Mouse (Mus musculus): ENCODE results near the gene Il27ra.
"Not testable (repeated sequence)": the region's sequence is repeated elsewhere in the genome, so short reads cannot be mapped to it uniquely, and the experiment has no call there.

Gene Il27ra

DNA sequence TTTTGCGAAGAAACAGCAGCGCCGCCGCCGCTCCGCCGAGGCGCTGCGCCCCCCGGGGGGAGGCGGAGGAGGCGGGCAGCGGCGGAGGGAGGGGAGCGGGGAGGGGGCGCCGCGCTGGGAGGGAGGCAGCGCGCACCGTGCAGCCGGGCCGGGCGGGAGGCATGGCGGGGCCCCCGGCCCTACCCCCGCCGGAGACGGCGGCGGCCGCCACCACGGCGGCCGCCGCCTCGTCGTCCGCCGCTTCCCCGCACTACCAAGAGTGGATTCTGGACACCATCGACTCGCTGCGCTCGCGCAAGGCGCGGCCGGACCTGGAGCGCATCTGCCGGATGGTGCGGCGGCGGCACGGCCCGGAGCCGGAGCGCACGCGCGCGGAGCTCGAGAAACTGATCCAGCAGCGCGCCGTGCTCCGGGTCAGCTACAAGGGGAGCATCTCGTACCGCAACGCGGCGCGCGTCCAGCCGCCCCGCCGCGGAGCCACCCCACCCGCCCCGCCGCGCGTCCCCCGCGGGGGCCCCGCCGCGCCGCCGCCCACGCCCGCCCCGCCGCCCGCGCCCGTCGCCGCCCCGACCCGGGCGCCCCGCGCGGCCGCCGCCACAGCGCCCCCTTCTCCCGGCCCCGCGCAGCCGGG is 44.8 kb downstream of the Il27ra start, which contains the start of gene Samd1:
TSS of gene Samd1 (plus strand) at position 162 of the 631 bp plus-strand sequence.
- DNase-seq (ENCODE audit: low spot score in 2 of 2) = peak in 1 of 2 experiments; percentile 65

DNA sequence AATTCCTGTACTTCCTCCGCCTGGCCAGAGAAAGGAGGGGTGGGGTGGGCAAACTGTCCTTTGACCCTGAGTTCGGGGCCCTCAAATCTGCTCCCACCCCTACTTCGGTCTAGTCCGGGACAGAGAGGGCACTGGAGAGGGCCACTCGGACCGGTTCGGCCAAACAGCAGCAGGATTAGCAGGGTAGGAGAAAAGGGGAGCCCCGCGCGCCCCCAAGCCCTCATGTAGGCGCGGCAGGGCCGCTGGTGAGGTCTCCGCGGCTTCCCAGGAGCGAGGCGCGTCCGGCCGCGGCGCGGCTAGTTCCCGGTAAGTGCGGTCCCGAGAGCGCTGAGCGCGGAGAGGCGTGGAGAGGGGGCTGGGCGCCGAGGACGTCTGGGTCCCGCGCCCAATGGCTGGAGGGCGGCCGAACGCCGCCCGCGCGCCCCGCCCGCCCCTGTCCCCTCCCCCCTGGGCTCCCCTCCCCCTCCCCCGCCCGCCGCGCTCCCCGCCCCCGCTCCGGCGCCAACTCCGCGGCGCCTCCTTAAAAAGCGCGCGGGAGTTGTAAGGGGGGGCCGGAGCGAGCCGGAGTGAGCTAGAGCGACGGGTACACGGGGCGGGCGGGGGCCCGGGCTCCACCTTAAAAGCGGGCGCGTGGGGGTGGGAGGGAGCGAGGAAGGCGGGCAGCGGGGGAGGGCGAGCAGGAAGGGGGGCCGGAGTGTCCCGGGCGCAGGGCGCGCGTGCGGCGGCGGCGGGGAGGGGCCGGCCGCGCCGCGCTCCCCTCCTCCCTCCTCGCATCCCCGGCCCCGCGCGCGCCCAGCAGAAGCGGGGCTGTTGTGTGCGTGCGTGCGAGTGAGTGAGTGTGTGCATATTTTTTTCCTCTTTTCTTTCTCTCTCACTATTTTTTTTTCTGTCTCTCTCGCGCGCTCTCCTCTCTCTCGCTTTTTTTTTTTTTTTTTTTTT is 45.6 kb downstream of the Il27ra start:
- DNase-seq (ENCODE audit: low spot score in 2 of 2) = peak; percentile 71 to 80

DNA sequence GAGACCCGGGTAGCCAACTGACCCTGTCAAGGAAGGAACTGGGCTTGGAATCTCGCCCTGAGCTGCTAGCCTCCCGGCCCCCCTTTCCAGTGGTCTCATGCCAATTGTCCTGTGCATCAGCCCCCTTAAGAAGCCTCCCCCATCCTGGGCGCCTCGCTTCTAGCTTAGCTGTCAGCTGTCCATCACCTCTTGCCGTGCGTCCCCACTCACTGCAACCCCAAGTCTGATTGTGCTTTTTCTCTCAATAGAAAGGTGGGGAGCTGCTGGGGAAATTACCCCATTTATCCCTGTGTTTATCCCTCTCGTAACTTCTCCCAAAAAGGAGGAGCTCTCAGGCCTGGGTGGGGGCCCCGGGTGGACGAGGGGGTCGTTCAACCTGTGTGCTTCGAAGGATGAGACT is 46.4 kb downstream of the Il27ra start:
- no peak for DNase-seq (ENCODE audit: low spot score in 2 of 2)

DNA sequence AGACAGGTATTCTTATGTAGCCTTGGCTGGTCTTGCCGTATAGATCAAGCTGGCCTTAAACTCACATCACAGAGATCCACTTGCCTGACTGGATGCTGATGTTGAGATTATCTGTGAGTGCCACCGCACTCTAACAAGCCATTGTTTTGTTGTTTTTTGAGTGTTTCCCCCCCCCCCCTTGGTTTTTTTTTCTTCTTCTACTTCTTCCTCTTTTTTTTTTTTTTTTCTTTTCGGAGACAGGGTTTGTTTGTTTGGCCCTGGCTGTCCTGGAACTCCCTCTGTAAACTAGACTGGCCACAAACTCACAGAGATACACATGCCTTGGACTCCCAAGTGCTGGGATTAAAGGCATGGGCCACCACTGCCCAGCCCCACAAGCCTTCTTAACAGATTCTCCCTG is 48.4 kb downstream of the Il27ra start:
- no peak for DNase-seq (ENCODE audit: low spot score in 2 of 2)

DNA sequence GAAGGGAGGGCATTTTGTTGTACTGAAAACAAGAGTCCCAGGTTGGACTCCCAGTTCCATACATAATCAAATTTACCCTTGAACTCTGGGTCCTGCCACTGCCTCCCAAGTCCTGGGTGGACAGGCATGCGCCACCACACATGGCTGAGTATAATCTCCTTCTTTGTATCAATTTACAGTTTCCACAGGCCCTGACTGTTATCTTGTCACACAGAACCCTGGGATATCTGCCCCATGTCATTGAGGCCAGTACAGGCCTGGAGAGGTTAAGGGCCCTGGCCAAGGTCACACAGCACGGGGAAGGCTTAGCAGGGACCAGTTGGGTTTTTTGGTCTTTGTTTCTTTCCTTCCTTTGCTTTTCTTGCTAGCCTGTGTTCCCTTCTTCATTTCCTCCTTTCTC is 49.9 kb downstream of the Il27ra start:
- DNase-seq (ENCODE audit: low spot score in 2 of 2) = no peak

DNA sequence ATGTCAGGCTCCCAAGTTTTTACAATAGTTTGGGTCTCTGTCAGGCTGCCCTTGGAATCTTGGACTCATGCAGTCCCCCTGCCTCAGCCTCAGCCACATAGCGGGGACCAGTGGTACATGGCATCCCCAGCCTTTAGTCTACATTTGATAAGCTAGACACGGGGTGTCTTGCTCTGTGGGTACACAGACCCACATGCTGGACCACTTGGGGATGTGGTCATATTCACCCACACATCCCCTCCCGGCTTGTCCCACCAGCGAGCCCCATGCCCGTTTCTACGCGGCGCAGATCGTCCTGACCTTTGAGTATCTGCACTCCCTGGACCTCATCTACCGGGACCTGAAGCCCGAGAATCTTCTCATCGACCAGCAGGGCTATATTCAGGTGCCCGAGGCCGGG is 52.2 kb downstream of the Il27ra start:
- no peak for DNase-seq (ENCODE audit: low spot score in 2 of 2)

DNA sequence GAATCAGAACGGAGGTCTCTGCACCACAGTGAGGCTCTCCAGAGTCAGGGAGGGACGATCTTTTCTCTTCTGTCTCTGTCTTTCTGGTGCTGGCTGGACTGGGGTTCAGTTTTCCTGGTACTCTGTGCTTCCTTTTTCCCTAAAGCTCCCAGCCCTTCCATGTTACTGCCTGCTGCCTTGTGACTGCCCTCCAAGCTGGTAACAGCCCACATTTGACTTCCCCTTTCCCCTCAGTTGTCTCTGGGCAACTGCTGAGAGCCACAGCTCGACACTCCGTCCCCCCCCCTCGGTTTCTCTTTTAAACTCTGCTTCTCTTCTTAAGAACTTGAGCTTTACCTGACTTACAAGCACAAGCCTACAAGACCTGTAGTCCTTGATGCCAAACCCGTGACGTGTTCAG is 53.1 kb downstream of the Il27ra start:
- DNase-seq (ENCODE audit: low spot score in 2 of 2) = no peak

DNA sequence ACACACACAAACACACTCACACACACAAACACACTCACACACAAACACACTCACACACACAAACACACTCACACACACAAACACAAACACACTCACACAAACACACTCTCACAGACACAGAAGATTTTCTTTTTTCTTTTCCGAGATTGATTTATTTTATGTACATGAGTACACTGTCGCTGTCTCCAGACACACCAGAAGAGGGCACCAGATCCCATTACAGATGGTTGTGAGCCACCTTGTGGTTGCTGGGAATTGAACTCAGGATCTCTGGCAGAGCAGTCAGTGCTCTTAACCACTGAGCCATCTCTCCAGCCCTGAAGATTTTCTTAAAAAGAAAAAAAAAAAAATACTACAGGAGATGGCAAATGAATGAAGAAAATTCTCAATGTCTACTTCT is 59.2 kb downstream of the Il27ra start:
- not testable (repeated sequence) for DNase-seq (ENCODE audit: low spot score in 2 of 2)

DNA sequence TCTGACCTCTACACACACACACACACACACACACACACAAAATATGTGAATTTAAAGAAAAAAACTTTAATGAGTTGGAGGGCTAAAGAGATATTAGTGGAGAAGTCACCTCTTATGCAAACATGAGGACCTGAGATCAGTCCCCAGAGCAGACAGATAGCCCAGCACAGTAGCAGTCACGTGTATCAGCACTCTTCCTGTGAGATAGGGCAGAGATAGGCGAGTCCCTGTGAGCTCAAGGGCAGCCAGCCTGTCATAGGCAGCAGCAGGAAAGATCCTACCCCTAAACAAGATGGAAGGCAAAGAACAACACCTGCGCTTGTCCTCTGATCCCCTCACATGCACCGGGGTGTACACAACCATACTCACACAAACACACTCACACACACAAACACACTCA is 59.9 kb downstream of the Il27ra start:
- DNase-seq (ENCODE audit: low spot score in 2 of 2) = no peak

DNA sequence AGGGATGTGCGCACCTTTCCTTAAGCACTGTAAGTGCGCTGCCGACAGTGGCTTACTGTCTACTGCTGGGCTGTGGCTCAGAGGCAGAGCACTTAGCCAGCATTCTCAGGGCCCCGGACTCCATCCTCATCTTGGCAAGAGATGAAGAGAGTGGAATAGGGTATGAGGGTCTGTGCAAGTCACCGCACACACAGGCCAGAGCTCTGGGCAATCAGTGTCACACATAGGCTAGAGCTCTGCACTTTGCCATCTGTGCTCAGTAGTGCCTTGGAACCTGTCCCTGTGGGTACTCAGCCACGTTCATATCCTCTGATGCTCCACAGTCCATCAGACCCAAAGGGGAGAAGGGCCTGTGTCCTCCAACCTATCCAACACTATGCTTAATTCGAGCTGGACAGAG is 60.9 kb downstream of the Il27ra start:
- no peak for DNase-seq (ENCODE audit: low spot score in 2 of 2)

DNA sequence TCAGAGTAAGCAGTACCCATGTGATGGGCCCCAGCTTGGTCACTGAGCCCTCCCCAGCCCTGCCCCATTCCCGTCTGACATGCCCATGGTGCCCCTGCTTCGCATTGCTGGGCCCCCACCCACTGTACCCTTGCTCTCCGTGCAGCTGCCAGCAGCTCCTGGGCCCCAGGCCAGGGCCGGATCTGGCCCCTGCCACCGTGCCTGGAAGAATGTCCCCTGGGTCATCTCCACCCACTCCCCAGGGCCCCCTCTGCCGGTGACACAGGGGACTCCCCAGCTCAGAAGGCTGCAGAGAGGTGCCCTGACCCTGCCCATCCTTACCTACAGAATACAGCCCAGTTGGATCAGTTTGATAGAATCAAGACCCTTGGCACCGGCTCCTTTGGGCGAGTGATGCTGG is 61.5 kb downstream of the Il27ra start:
- no peak for DNase-seq (ENCODE audit: low spot score in 2 of 2)
